Mouse (Mus musculus): ENCODE results near the gene Eif3k.
A peak's percentile ranks its signal among the peaks of the same experiment; 100 is the strongest.

Eif3k gene

DNA sequence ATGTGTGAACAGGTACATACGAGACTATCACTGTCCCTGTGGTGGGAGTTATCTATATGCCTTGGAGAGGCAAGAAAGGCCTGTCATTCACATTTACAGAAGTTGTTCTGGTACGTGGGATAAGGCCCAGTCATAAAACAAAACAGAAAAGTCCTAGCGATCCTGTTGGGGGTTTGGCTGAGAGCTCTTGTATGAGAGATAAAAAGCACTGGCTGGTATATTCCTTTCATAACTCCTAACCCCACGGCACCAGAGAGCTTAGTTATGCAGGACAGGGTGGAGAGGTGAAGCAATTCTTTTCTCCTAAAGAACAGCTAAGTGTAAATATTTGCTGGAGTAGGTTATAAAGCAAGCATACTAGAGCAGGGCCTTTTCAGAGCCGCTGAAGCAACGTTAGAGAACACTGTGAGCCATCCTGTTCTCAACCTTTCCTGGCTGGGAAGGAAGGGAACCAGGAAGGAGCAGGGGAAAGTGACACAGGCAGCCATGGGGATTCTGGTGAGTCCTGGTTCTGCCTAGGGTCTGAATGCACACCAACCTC lies 22.1 kb downstream of the Eif3k start:
- no peak for DNase-seq (ENCODE audit: low spot score in 2 of 2)

DNA sequence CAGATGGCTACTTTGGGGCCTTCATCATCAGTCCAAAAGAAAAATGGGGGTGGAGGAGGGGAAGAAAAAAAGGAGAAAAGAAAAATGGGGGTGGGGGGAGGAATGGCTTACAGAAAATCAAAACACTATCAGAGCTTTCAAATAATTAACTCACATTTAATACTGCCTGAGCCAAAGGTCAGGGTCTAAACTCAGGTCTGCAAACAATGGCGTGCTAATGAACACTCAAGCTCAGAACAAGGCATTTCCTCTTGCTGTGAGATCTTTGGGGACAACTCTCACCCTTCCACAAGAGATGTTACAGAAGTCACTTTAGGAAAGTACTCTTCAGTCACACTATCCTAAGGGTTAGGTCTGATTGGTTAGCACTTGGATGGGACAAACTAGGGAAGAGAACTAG lies 22.9 kb downstream of the Eif3k start:
- DNase-seq (ENCODE audit: low spot score in 2 of 2): no peak

GRCm38 (mm10) chr7:28957997-28958725 lies 23.5 kb downstream of the Eif3k start:
- DNase-seq (ENCODE audit: low spot score in 2 of 2): no peak

DNA sequence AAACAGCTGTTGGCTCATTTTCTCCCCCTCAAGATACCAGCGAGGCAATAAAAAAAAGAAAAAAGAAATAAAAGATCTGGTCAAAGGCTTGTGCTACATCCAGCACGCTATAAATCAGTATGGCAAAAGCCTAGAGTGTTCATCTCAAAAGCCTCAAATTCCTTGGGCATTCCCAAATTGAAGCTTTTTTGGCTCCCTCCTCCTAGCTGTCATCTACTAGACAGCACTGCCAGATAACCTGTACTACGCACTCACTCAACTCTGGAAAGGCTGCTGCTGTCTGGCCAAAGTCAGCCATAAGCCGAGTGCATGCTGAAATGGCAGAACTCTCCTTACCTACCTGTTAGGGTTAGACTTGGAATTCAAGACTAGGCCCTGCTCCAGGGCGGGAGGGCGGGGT lies 24.4 kb downstream of the Eif3k start:
- no peak for DNase-seq (ENCODE audit: low spot score in 2 of 2)

DNA sequence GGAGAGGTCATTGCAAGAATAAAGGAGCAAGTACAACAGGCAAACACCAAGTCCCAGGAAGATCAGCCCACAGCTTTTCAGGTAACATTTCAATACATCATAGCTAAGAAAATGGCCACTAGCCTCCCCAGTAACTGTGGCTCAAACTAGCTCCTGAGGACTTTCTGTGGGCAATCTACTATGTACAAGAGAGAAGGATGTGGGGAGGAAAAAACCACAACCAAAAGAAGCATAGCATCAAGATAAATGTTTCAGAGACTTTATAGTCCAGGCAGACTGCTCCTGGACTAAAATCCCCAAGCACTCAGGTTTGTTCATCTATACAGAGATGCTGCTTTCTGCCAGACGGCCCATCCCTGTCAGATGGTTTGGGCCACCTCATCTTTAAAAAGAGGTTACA lies 25.4 kb downstream of the Eif3k start:
- DNase-seq (ENCODE audit: low spot score in 2 of 2): no peak

GRCm38 (mm10) chr7:28955295-28955897 lies 26.3 kb downstream of the Eif3k start:
- DNase-seq (ENCODE audit: low spot score in 2 of 2): no peak

DNA sequence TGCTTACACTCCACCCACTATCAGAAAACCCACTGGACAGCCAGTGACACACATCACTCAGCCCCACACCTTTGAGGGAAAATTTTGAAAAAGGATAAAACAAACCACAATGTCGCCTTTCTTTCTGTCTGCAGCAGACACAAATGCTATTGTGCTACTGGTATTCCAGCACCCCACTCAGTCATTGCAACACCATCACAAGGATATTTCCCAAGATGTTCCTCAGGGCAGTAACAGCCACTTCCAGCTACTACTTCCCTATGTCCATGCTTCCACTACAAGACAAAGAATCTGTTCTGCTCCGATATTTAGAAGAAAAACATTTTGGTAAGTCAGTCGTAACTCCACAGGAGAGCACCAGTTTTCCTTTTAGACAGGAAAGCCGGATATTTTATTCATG lies 26.9 kb downstream of the Eif3k start:
- no peak for DNase-seq (ENCODE audit: low spot score in 2 of 2)

- DNase-seq (ENCODE audit: low spot score in 2 of 2): no peak
Measured at GRCm38 (mm10) chr7:28953476-28954376, 27.9 kb downstream of the Eif3k start.

- no peak for DNase-seq (ENCODE audit: low spot score in 2 of 2)
Measured at GRCm38 (mm10) chr7:28952786-28953185, 28.9 kb downstream of the Eif3k start.

GRCm38 (mm10) chr7:28951764-28952163 lies 29.9 kb downstream of the Eif3k start:
- DNase-seq (ENCODE audit: low spot score in 2 of 2): no peak

- no peak for DNase-seq (ENCODE audit: low spot score in 2 of 2)
Measured at GRCm38 (mm10) chr7:28950346-28951037, 31.2 kb downstream of the Eif3k start.

- no peak for DNase-seq (ENCODE audit: low spot score in 2 of 2)
Measured at GRCm38 (mm10) chr7:28949298-28949697, 32.4 kb downstream of the Eif3k start.

GRCm38 (mm10) chr7:28948746-28949145 lies 32.9 kb downstream of the Eif3k start:
- DNase-seq (ENCODE audit: low spot score in 2 of 2): no peak

- DNase-seq (ENCODE audit: low spot score in 2 of 2): no peak
Measured at GRCm38 (mm10) chr7:28946271-28946610, 35.4 kb downstream of the Eif3k start.

- no peak for DNase-seq (ENCODE audit: low spot score in 2 of 2)
Measured at GRCm38 (mm10) chr7:28945416-28946270, 36.0 kb downstream of the Eif3k start.

DNA sequence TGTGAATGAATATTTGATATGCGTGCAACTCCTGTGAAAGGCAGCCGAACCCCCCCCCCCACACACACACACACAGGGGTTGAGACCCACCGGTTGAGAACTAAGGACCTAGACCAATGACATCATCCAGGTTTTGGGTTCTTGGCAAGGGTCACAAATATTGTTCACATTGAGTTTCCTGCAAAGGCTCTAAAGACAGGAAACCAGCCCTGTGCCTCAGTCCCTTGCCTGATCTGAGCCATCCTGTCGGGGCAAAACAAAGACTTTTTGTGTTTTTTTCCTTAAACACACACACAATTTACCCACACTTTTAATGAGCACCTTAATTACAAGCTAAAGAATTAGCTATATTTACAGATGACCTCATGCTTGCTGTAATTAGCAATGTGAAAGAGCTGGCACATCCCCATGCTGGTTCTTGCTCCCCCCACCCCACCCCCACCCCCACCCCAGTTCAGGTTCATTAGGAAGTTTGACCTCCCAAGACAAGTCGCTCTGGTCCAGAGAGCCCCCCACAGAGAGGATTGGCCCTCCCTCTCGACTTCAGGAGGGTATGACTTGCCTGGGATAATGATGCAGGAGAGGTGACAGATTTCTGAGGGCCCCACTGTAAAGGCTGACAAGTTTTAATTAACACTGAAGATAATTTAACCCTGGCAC lies 36.8 kb downstream of the Eif3k start:
- no peak for DNase-seq (ENCODE audit: low spot score in 2 of 2)

GRCm38 (mm10) chr7:28943451-28944180 lies 38.0 kb downstream of the Eif3k start:
- DNase-seq (ENCODE audit: low spot score in 2 of 2): peak in 1 of 2 experiments; percentile 11

GRCm38 (mm10) chr7:28941542-28941941 lies 40.1 kb downstream of the Eif3k start:
- DNase-seq (ENCODE audit: low spot score in 2 of 2): no peak

GRCm38 (mm10) chr7:28941129-28941528 lies 40.5 kb downstream of the Eif3k start:
- no peak for DNase-seq (ENCODE audit: low spot score in 2 of 2)
